Mouse (Mus musculus) forebrain, embryonic 11.5 days (tissue): ENCODE results near the gene Ccl7. TPM values are rescaled to one million over a fixed set of nuclear protein-coding genes. Genes with fewer than 3 reads are reported as not detected.

Source experiments
- ATAC-seq: fragments of 200-750 bp; cut with Nextera tagmentation; replicated peaks from 2 replicates; pipeline ENCODE4 v1.8.0; 2017; ENCODE audit warnings: moderate TSS enrichment; ENCODE audit not compliant: low FRiP score
- DNase-seq: peaks from one replicate; pipeline ENCODE4 v3.0.0-alpha.2; 2017; ENCODE audit warnings: low spot score
- H3K27ac ChIP-seq: fragments of 300-500 bp; sonication (generic); 2 replicates; pipeline ENCODE4 v1.5.1; 2014; ENCODE audit warnings: low read depth, low read length
- H3K27me3 ChIP-seq: fragments of 300-500 bp; sonication (generic); 2 replicates; pipeline ENCODE4 v1.6.1; 2014; ENCODE audit warnings: mild to moderate bottlenecking, low read length, mixed read lengths; ENCODE audit not compliant: control insufficient read depth, insufficient read depth
- H3K36me3 ChIP-seq: fragments of 300-500 bp; sonication (generic); 2 replicates; pipeline ENCODE4 v1.6.1; 2014; ENCODE audit warnings: mild to moderate bottlenecking, low read length, moderate library complexity, mixed read lengths; ENCODE audit not compliant: control insufficient read depth, insufficient read depth
- H3K4me1 ChIP-seq: fragments of 300-500 bp; sonication (generic); replicated peaks from 2 replicates; pipeline ENCODE4 v1.6.1; 2014; ENCODE audit warnings: low read length, mixed read lengths; ENCODE audit not compliant: control insufficient read depth, insufficient read depth
- H3K4me2 ChIP-seq: fragments of 300-500 bp; sonication (generic); 2 replicates; pipeline ENCODE4 v1.6.1; 2014; ENCODE audit warnings: low read depth, mild to moderate bottlenecking, low read length, moderate library complexity, mixed read lengths; ENCODE audit not compliant: severe bottlenecking
- H3K4me3 ChIP-seq: fragments of 300-500 bp; sonication (generic); 2 replicates; pipeline ENCODE4 v1.5.1; 2014; ENCODE audit warnings: low read depth, low read length
- H3K9ac ChIP-seq: fragments of 300-500 bp; sonication (generic); 2 replicates; pipeline ENCODE4 v1.6.1; 2014; ENCODE audit warnings: low read length
- H3K9me3 ChIP-seq: fragments of 300-500 bp; sonication (generic); 2 replicates; pipeline ENCODE4 v1.6.1; 2016; ENCODE audit warnings: low read length, mixed read lengths; ENCODE audit not compliant: control insufficient read depth
- WGBS: fragments of 180-500 bp; shearing (Covaris S2); extraction: QIAGEN DNeasy Blood & Tissue Kit; methylation state at CpG from one replicate; pipeline ENCODE4 v1.1.7; 2014; 5-methylcytosine and 5-hydroxymethylcytosine counted together
- polyA plus RNA-seq: library from polyadenylated mRNA; unstranded; fragments of >200 nt; fragmentation: Nextera tagmentation; extraction: Ambion mirVana; gene quantifications from 2 replicates; pipeline ENCODE4 v1.2.1, GENCODE M21; 2014

Gene Ccl7
- polyA plus RNA-seq, 1 experiment from 2014 or later = 0.57 TPM

- H3K36me3 ChIP-seq = no peaks in the 10 kb centered on the region
- 68% methylated on average over 8 of the region's 8 CpGs for WGBS
- no peak overlapping the region for H3K4me3 ChIP-seq
- H3K27me3 ChIP-seq = no peaks in the 10 kb centered on the region
- H3K4me2 ChIP-seq = no peak overlapping the region
- no peak for ATAC-seq
- no peaks in the 10 kb centered on the region for H3K4me1 ChIP-seq
- H3K27ac ChIP-seq = no peak overlapping the region
- H3K9me3 ChIP-seq = no peaks in the 10 kb centered on the region
- DNase-seq = no peak
- H3K9ac ChIP-seq = no peak overlapping the region
These were observed 33.9 kb upstream of the Ccl7 start for GRCm38 (mm10) chr11:82011411-82012193.

- ATAC-seq (no peak), DNase-seq (no peak)
- H3K4me2 ChIP-seq = no peak overlapping the region
- no peaks in the 10 kb centered on the region for H3K36me3 ChIP-seq
- no peak overlapping the region for H3K9ac ChIP-seq
- H3K27ac ChIP-seq = no peak overlapping the region
- H3K9me3 ChIP-seq = no peaks in the 10 kb centered on the region
- H3K4me1 ChIP-seq = no peaks in the 10 kb centered on the region
- 75% methylated on average over 1 of the region's 1 CpGs for WGBS
- H3K4me3 ChIP-seq = no peak overlapping the region
- no peaks in the 10 kb centered on the region for H3K27me3 ChIP-seq
These were observed 31.8 kb upstream of the Ccl7 start for GRCm38 (mm10) chr11:82013756-82014155.

DNA sequence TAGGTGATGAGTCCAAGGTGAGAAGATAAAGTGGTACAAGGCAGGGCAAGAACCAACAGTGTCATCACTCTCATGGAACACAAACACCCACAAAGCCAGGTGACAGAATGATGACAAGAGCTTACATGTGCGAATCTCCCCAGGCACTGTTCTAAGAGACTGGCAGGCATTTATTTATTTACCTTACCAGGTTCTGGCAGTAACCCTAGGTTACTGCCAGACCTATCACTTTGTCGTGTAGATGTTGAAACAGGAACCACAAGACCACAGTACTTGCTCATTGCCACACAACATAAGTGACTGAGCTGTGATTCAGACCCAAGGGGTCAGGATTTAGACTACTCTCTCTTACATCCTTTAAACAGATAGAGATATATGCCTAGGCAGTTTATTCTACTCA is 30.4 kb upstream of the Ccl7 start:
- Histone ChIP-seq H3K4me1 (no peaks in the 10 kb centered on the region), H3K4me2 (no peak overlapping the region), H3K36me3 (no peaks in the 10 kb centered on the region), H3K4me3 (no peak overlapping the region), H3K27ac (no peak overlapping the region), H3K27me3 (no peaks in the 10 kb centered on the region), H3K9ac (no peak overlapping the region), H3K9me3 (no peaks in the 10 kb centered on the region)
- ATAC-seq = no peak
- no peak for DNase-seq
- WGBS = 66% methylated on average over 2 of the region's 2 CpGs

DNA sequence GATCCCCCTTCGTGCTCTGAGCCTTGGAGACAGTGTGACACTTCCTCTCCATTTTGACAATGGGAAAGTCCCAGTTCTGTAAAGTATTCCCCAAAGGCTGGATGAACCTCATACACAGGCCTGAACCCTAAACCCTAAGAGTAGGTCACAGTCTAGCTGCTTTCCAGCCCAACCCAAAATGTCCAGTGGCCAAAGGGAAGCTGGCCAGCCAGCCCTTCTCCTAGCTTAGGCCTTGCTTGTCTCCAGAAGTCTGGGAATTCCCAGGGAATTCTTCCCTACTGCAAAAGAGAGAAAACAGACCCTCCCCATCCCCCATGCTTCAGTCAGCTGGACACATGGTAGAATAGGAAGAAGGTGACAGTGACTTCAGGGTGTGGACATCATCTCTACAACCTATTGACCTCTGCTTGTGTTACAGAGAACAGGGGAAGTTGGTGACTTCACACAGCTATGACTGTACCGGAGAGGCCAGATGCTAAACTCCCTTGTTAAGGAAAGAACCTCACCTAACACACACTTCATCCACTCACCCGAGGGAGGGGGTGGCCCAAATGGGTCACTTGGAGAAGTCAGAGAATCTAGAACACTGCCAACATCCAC is 29.2 kb upstream of the Ccl7 start:
- Histone ChIP-seq H3K27me3 (no peaks in the 10 kb centered on the region), H3K27ac (no peak overlapping the region), H3K4me3 (no peak overlapping the region), H3K9me3 (no peaks in the 10 kb centered on the region), H3K4me1 (no peaks in the 10 kb centered on the region), H3K9ac (no peak overlapping the region), H3K4me2 (no peak overlapping the region), H3K36me3 (no peaks in the 10 kb centered on the region)
- 78% methylated on average over 3 of the region's 3 CpGs for WGBS
- DNase-seq (no peak), ATAC-seq (no peak)

- no peak for ATAC-seq
- WGBS = 63% methylated on average over 2 of the region's 2 CpGs
- H3K36me3 ChIP-seq = no peaks in the 10 kb centered on the region
- H3K4me2 ChIP-seq = no peak overlapping the region
- no peak overlapping the region for H3K9ac ChIP-seq
- no peak overlapping the region for H3K27ac ChIP-seq
- no peak overlapping the region for H3K4me3 ChIP-seq
- H3K9me3 ChIP-seq = no peaks in the 10 kb centered on the region
- H3K27me3 ChIP-seq = no peaks in the 10 kb centered on the region
- no peak for DNase-seq
- H3K4me1 ChIP-seq = no peaks in the 10 kb centered on the region
These were observed 26.1 kb upstream of the Ccl7 start for GRCm38 (mm10) chr11:82019389-82019788.

DNA sequence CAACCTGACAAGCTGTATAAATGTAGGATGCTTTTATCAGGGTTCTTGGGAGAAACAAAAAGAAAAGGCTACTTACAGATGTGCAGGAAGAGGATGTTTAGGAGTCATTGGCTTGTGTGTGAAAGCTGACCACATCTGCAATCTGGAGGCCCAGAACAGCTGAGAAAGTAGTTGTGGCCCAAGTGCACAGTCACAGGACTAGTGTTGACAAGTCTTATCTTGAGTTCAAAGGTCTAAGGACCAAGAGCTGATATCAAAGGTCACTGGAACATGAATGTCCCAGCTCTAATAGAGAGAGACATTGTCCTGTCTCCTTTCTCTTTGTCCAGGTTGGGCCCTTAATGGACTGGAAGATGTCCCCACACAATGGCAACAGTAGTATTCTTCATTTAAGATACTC is 25.7 kb upstream of the Ccl7 start:
- DNase-seq = no peak
- H3K4me3 ChIP-seq = no peak overlapping the region
- H3K36me3 ChIP-seq = no peaks in the 10 kb centered on the region
- no peaks in the 10 kb centered on the region for H3K27me3 ChIP-seq
- H3K4me1 ChIP-seq = no peaks in the 10 kb centered on the region
- no peak for ATAC-seq
- no peak overlapping the region for H3K9ac ChIP-seq
- no peak overlapping the region for H3K4me2 ChIP-seq
- H3K27ac ChIP-seq = no peak overlapping the region
- no peaks in the 10 kb centered on the region for H3K9me3 ChIP-seq

GRCm38 (mm10) chr11:82021406-82021805 is 24.1 kb upstream of the Ccl7 start:
- Histone ChIP-seq H3K4me1 (no peaks in the 10 kb centered on the region), H3K9ac (no peak overlapping the region), H3K4me2 (no peak overlapping the region), H3K27ac (no peak overlapping the region), H3K27me3 (no peaks in the 10 kb centered on the region), H3K4me3 (no peak overlapping the region), H3K9me3 (no peaks in the 10 kb centered on the region), H3K36me3 (no peaks in the 10 kb centered on the region)
- no peak for ATAC-seq
- WGBS = 74% methylated on average over 3 of the region's 3 CpGs
- no peak for DNase-seq

GRCm38 (mm10) chr11:82022504-82023056 is 22.9 kb upstream of the Ccl7 start:
- Histone ChIP-seq H3K27me3 (no peaks in the 10 kb centered on the region), H3K9me3 (no peaks in the 10 kb centered on the region), H3K4me3 (no peak overlapping the region), H3K9ac (no peak overlapping the region), H3K4me2 (no peak overlapping the region), H3K4me1 (no peaks in the 10 kb centered on the region), H3K36me3 (no peaks in the 10 kb centered on the region), H3K27ac (no peak overlapping the region)
- ATAC-seq (no peak), DNase-seq (no peak)
- 95% methylated on average over 6 of the region's 6 CpGs for WGBS

DNA sequence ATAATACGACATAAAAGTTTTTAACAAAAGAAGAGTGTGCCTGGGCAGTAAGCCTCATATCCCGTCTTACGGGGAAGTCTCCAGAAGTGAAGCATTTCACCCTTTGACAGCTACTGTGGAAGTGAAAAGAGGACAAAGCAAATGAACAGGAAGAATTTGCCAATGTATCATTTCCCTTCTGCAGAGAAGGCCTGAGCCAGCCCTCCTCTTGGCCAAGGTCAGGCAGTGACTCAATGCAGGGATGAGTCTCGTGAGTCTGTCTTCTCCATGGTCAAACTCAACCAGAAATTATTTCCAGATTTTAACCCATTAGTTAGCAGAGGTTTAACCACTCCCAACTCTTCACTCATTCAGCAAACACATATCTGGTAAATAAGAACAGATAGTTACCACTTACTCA is 21.7 kb upstream of the Ccl7 start:
- Histone ChIP-seq H3K9ac (no peak overlapping the region), H3K27ac (no peak overlapping the region), H3K27me3 (no peaks in the 10 kb centered on the region), H3K4me1 (no peaks in the 10 kb centered on the region), H3K4me2 (no peak overlapping the region), H3K36me3 (no peaks in the 10 kb centered on the region), H3K4me3 (no peak overlapping the region), H3K9me3 (no peaks in the 10 kb centered on the region)
- ATAC-seq = no peak
- WGBS = 84% methylated on average over 4 of the region's 4 CpGs
- DNase-seq = no peak
